Mouse (Mus musculus) kidney, adult 2 months (tissue): ENCODE measurements around the gene Pde4d.

ENCODE experiments used
- CTCF ChIP-seq: fragments of 200-500 bp; conservative IDR thresholded peaks from 2 replicates; pipeline ENCODE4 v1.5.1; 2011; ENCODE audit warnings: low read depth, mild to moderate bottlenecking, control low read depth, low read length, moderate library complexity, mixed read lengths; ENCODE audit not compliant: insufficient read depth, insufficient read length
- POLR2A ChIP-seq: fragments of 200-500 bp; IDR thresholded peaks from one replicate; pipeline ENCODE4 v1.6.1; 2011; ENCODE audit warnings: low read depth, low read length, control low read depth

DNA sequence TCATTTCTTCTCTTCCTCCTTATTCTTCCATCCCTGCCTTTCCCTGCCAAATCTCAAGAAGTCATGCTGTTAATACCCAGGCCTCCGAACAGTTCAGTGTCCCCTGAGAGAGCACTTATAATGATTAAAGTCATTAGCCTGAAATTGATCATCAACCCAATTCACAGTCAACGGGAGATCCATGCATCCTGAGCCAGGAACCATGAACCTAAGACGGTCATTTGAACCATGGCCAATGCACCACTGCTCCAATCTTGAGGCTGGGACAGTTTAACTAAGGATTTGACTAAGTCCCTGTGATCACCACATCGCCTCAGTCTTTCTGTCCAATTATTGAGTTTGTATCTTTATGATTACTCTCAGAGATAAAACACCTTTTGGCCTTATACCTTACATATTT is 952.6 kb downstream of the Pde4d start:
- TF ChIP-seq CTCF (no peak), POLR2A (no peak)
